Mouse (Mus musculus) cerebellum, adult 8-10 months (tissue): ENCODE data around the gene Bcorl1.
"Not testable (repeated sequence)": the region's sequence is repeated elsewhere in the genome, so short reads cannot be mapped to it uniquely, and the experiment has no call there.

Source experiments
- DNase-seq: peaks from one replicate; pipeline ENCODE4 v3.0.0; 2022

Gene Bcorl1

GRCm38 (mm10) chrX:48399994-48400393 is 58.8 kb downstream of the Bcorl1 start:
- no peak for DNase-seq

- no peak for DNase-seq
These were observed 64.0 kb downstream of the Bcorl1 start for GRCm38 (mm10) chrX:48405141-48405540.

GRCm38 (mm10) chrX:48409611-48410387 is 68.6 kb downstream of the Bcorl1 start:
- DNase-seq: peak; percentile 86

GRCm38 (mm10) chrX:48410388-48410776 is 69.2 kb downstream of the Bcorl1 start:
- DNase-seq: peak; percentile 6

- DNase-seq: no peak
These were observed 71.5 kb downstream of the Bcorl1 start for GRCm38 (mm10) chrX:48412629-48413028.

- no peak for DNase-seq
These were observed 73.1 kb downstream of the Bcorl1 start for GRCm38 (mm10) chrX:48414291-48414690.

GRCm38 (mm10) chrX:48418417-48418816 is 77.3 kb downstream of the Bcorl1 start:
- DNase-seq: no peak

- peak; percentile 43 for DNase-seq
These were observed 81.8 kb downstream of the Bcorl1 start for GRCm38 (mm10) chrX:48422986-48423385.

GRCm38 (mm10) chrX:48423671-48424070 is 82.5 kb downstream of the Bcorl1 start:
- DNase-seq: no peak

GRCm38 (mm10) chrX:48424583-48424982 is 83.4 kb downstream of the Bcorl1 start:
- no peak for DNase-seq

- DNase-seq: no peak
These were observed 84.1 kb downstream of the Bcorl1 start for GRCm38 (mm10) chrX:48425280-48425679.

- no peak for DNase-seq
These were observed 87.1 kb downstream of the Bcorl1 start for GRCm38 (mm10) chrX:48428241-48428640.

GRCm38 (mm10) chrX:48428642-48429041 is 87.5 kb downstream of the Bcorl1 start:
- DNase-seq: no peak

GRCm38 (mm10) chrX:48429100-48429499 is 87.9 kb downstream of the Bcorl1 start:
- no peak for DNase-seq

- no peak for DNase-seq
These were observed 88.4 kb downstream of the Bcorl1 start for GRCm38 (mm10) chrX:48429538-48429937.

GRCm38 (mm10) chrX:48432599-48433526 is 91.7 kb downstream of the Bcorl1 start:
- DNase-seq: no peak

- DNase-seq: no peak
These were observed 92.4 kb downstream of the Bcorl1 start for GRCm38 (mm10) chrX:48433527-48433899.

- no peak for DNase-seq
These were observed 93.1 kb downstream of the Bcorl1 start for GRCm38 (mm10) chrX:48434251-48434650.

GRCm38 (mm10) chrX:48435477-48435900 is 94.3 kb downstream of the Bcorl1 start:
- no peak for DNase-seq

GRCm38 (mm10) chrX:48436082-48436481 is 94.9 kb downstream of the Bcorl1 start:
- DNase-seq: not testable (repeated sequence)

- DNase-seq: no peak
These were observed 97.9 kb downstream of the Bcorl1 start for GRCm38 (mm10) chrX:48439036-48439435.

GRCm38 (mm10) chrX:48441548-48441947 is 100.4 kb downstream of the Bcorl1 start:
- DNase-seq: no peak

- DNase-seq: no peak
These were observed 100.8 kb downstream of the Bcorl1 start for GRCm38 (mm10) chrX:48441954-48442353.

GRCm38 (mm10) chrX:48444677-48445076 is 103.5 kb downstream of the Bcorl1 start:
- DNase-seq: no peak
